Mouse (Mus musculus) testis, adult 2 months (tissue): ENCODE data around the gene Lnpep.

Source experiments
- CTCF ChIP-seq: fragments of 200-500 bp; IDR thresholded peaks from 2 replicates; pipeline ENCODE4 v1.5.1; 2012; ENCODE audit warnings: low read depth, mild to moderate bottlenecking, inconsistent platforms, low read length, moderate library complexity; ENCODE audit not compliant: control insufficient read depth, insufficient read depth, insufficient replicate concordance
- POLR2A ChIP-seq: fragments of 200-500 bp; IDR thresholded peaks from 2 replicates; pipeline ENCODE4 v1.6.1; 2012; ENCODE audit warnings: low read depth, mild to moderate bottlenecking, inconsistent platforms, low read length, moderate library complexity; ENCODE audit not compliant: control insufficient read depth

GRCm38 (mm10) chr17:17608416-17608988 is 16.3 kb downstream of the Lnpep start:
- TF ChIP-seq POLR2A = no peak
- no peak for TF ChIP-seq CTCF
